Mouse (Mus musculus) limb, embryonic 13.5 days (tissue): Measurements from ENCODE around the gene Slu7. TPM values are rescaled to one million over a fixed set of nuclear protein-coding genes. Genes with fewer than 3 reads are reported as not detected.

Source experiments
- ATAC-seq: fragments of 200-750 bp; cut with Nextera tagmentation; 2 replicates; pipeline ENCODE4 v1.8.0; 2017; ENCODE audit warnings: low read depth, moderate number of reproducible peaks, moderate TSS enrichment; ENCODE audit not compliant: low FRiP score
- H3K27ac ChIP-seq: fragments of 300-500 bp; sonication (generic); 2 replicates; pipeline ENCODE4 v1.5.1; 2015; ENCODE audit warnings: inconsistent platforms, mild to moderate bottlenecking, moderate library complexity
- H3K27me3 ChIP-seq: fragments of 300-500 bp; sonication (generic); 2 replicates; pipeline ENCODE4 v1.6.1; 2015; ENCODE audit warnings: mild to moderate bottlenecking, inconsistent platforms
- H3K36me3 ChIP-seq: fragments of 300-500 bp; sonication (generic); 2 replicates; pipeline ENCODE4 v1.6.1; 2015; ENCODE audit warnings: inconsistent platforms, mild to moderate bottlenecking, moderate library complexity
- H3K4me1 ChIP-seq: fragments of 300-500 bp; sonication (generic); 2 replicates; pipeline ENCODE4 v1.6.1; 2015; ENCODE audit warnings: inconsistent platforms
- H3K4me2 ChIP-seq: fragments of 300-500 bp; sonication (generic); replicated peaks from 2 replicates; pipeline ENCODE4 v1.6.1; 2015; ENCODE audit warnings: inconsistent platforms, mild to moderate bottlenecking, moderate library complexity
- H3K4me3 ChIP-seq: fragments of 300-500 bp; sonication (generic); 2 replicates; pipeline ENCODE4 v1.5.1; 2015; ENCODE audit warnings: moderate library complexity, mild to moderate bottlenecking, inconsistent platforms
- H3K9ac ChIP-seq: fragments of 300-500 bp; sonication (generic); 2 replicates; pipeline ENCODE4 v1.6.1; 2015; ENCODE audit warnings: mild to moderate bottlenecking, inconsistent platforms
- H3K9me3 ChIP-seq: fragments of 300-500 bp; sonication (generic); 2 replicates; pipeline ENCODE4 v1.6.1; 2016; ENCODE audit warnings: inconsistent platforms
- WGBS: fragments of 180-500 bp; shearing (Covaris S2); methylation state at CpG from one replicate; pipeline ENCODE4 v1.1.7; 2015; 5-methylcytosine and 5-hydroxymethylcytosine counted together
- polyA plus RNA-seq: library from polyadenylated mRNA; unstranded; fragments of >200 nt; fragmentation: Nextera tagmentation; extraction: Ambion mirVana; gene quantifications from 2 replicates; pipeline ENCODE4 v1.2.1, GENCODE M21; 2015

Slu7 gene
- 62.9 and 66.3 TPM in 2 replicates for polyA plus RNA-seq

GRCm38 (mm10) chr11:43433254-43434023, at the start of gene Slu7:
TSS of gene Slu7 (plus strand) at chr11:43433744.
- peak within 1 kb of the TSS; percentile 79 for H3K4me2 ChIP-seq
- peak within 1 kb of the TSS; percentile 85 for H3K9ac ChIP-seq
- H3K4me1 ChIP-seq = peaks cover 8% of the 10 kb centered on the region
- peaks cover 14% of the 10 kb centered on the region for H3K36me3 ChIP-seq
- peak within 1 kb of the TSS; percentile 87 for H3K4me3 ChIP-seq
- no peaks in the 10 kb centered on the region for H3K9me3 ChIP-seq
- H3K27ac ChIP-seq = no peak within 1 kb of the TSS
- peak; percentile 88 for ATAC-seq
- H3K27me3 ChIP-seq = no peaks in the 10 kb centered on the region
- 9% methylated on average over 38 of the region's 38 CpGs for WGBS

- ATAC-seq = no peak
- Histone ChIP-seq H3K36me3 (no peaks in the 10 kb centered on the region), H3K27me3 (peaks cover 16% of the 10 kb centered on the region), H3K4me2 (peak overlapping the region; percentile 68), H3K27ac (0 out of 2 replicates have a peak overlapping the region, but pooled peaks have one; percentile 15), H3K4me3 (peak overlapping the region; percentile 39), H3K9ac (peak overlapping the region; percentile 60), H3K4me1 (peaks cover 14% of the 10 kb centered on the region; the same call in 1 of the 2 replicates), H3K9me3 (no peaks in the 10 kb centered on the region)
- WGBS = 3% methylated on average over 18 of the region's 18 CpGs
These were observed 48.4 kb upstream of the Slu7 start for GRCm38 (mm10) chr11:43385055-43385649.

- peak overlapping the region; percentile 68 for H3K4me2 ChIP-seq
- peaks cover 14% of the 10 kb centered on the region; the same call in 1 of the 2 replicates for H3K4me1 ChIP-seq
- H3K4me3 ChIP-seq = peak overlapping the region; percentile 39
- ATAC-seq = no peak
- H3K9me3 ChIP-seq = no peaks in the 10 kb centered on the region
- no peaks in the 10 kb centered on the region for H3K36me3 ChIP-seq
- H3K9ac ChIP-seq = peak overlapping the region; percentile 60; the same call in 1 of the 2 replicates
- H3K27ac ChIP-seq = no peak overlapping the region
- 4% methylated on average over 8 of the region's 8 CpGs for WGBS
- H3K27me3 ChIP-seq = peaks cover 16% of the 10 kb centered on the region
These were observed 47.8 kb upstream of the Slu7 start for GRCm38 (mm10) chr11:43385716-43386115.

- no peak overlapping the region for H3K4me3 ChIP-seq
- H3K4me1 ChIP-seq = peaks cover 14% of the 10 kb centered on the region; the same call in 1 of the 2 replicates
- WGBS = 84% methylated on average over 14 of the region's 14 CpGs
- no peaks in the 10 kb centered on the region for H3K36me3 ChIP-seq
- H3K27ac ChIP-seq = no peak overlapping the region
- H3K27me3 ChIP-seq = peaks cover 16% of the 10 kb centered on the region
- no peak for ATAC-seq
- no peak overlapping the region for H3K9ac ChIP-seq
- H3K4me2 ChIP-seq = no peak overlapping the region
- no peaks in the 10 kb centered on the region for H3K9me3 ChIP-seq
These were observed 46.3 kb upstream of the Slu7 start for GRCm38 (mm10) chr11:43387004-43387880.

- H3K27ac ChIP-seq = no peak overlapping the region
- H3K9ac ChIP-seq = no peak overlapping the region
- no peak for ATAC-seq
- peaks cover 14% of the 10 kb centered on the region; the same call in 1 of the 2 replicates for H3K4me1 ChIP-seq
- no peak overlapping the region for H3K4me2 ChIP-seq
- no peaks in the 10 kb centered on the region for H3K36me3 ChIP-seq
- no peaks in the 10 kb centered on the region for H3K9me3 ChIP-seq
- H3K4me3 ChIP-seq = no peak overlapping the region
- H3K27me3 ChIP-seq = peaks cover 16% of the 10 kb centered on the region
- WGBS = 82% methylated on average over 21 of the region's 21 CpGs
These were observed 45.1 kb upstream of the Slu7 start for GRCm38 (mm10) chr11:43388122-43389097.

DNA sequence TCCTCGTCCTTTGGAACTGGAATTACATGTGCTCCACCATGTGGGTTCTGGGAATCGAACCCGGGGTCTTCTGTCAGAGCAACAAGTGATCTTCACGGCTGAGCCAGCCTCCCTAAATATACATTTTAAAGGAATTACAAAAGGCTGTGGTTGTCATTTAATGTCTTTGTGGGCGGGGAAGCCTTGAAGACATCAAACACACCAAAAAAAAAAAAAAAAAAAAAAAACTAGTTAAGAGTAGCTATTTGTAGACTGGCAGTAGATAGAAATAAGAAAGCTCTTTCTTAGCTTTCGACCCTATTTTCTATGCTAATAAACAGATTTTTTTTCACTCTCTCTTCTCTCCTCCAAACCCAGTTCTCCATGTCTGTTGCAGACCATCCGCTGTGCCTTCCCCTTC, 44.4 kb upstream of the Slu7 start:
- H3K27me3 ChIP-seq = peaks cover 16% of the 10 kb centered on the region
- ATAC-seq = no peak
- no peak overlapping the region for H3K4me2 ChIP-seq
- whole genome bisulfite sequencing = 87% methylated on average over 7 of the region's 7 CpGs
- no peak overlapping the region for H3K27ac ChIP-seq
- H3K4me1 ChIP-seq = peaks cover 14% of the 10 kb centered on the region; the same call in 1 of the 2 replicates
- no peaks in the 10 kb centered on the region for H3K36me3 ChIP-seq
- no peaks in the 10 kb centered on the region for H3K9me3 ChIP-seq
- no peak overlapping the region for H3K4me3 ChIP-seq
- H3K9ac ChIP-seq = no peak overlapping the region

- Histone ChIP-seq H3K27ac (no peak overlapping the region), H3K9ac (no peak overlapping the region), H3K36me3 (no peaks in the 10 kb centered on the region), H3K9me3 (no peaks in the 10 kb centered on the region), H3K4me2 (no peak overlapping the region), H3K4me1 (no peaks in the 10 kb centered on the region), H3K27me3 (no peaks in the 10 kb centered on the region), H3K4me3 (no peak overlapping the region)
- no peak for ATAC-seq
- WGBS = 46% methylated on average over 2 of the region's 2 CpGs
These were observed 40.8 kb upstream of the Slu7 start for GRCm38 (mm10) chr11:43392757-43393156.

DNA sequence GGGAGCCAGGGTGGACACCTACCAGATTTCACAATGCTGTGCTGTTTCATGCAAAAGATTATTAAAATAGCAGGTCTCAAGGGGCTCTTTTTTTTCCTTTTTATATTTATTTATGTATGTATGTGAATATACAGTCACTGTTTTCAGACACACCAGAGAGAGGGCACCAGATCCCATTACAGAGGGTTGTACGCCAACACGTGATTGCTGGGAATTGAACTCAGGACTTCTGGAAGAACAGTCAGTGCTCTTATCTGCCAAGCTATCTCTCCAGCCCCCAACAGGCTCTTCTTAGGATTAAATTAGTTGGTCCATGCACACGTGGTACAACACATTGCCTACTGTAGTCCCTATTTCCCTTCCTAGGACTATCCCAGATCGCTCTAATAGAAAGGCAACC, 40.2 kb upstream of the Slu7 start:
- ATAC-seq = no peak
- no peaks in the 10 kb centered on the region for H3K27me3 ChIP-seq
- H3K9me3 ChIP-seq = no peaks in the 10 kb centered on the region
- no peak overlapping the region for H3K9ac ChIP-seq
- 87% methylated on average over 4 of the region's 4 CpGs for WGBS
- H3K27ac ChIP-seq = no peak overlapping the region
- H3K4me2 ChIP-seq = no peak overlapping the region
- no peaks in the 10 kb centered on the region for H3K36me3 ChIP-seq
- H3K4me1 ChIP-seq = no peaks in the 10 kb centered on the region
- no peak overlapping the region for H3K4me3 ChIP-seq

DNA sequence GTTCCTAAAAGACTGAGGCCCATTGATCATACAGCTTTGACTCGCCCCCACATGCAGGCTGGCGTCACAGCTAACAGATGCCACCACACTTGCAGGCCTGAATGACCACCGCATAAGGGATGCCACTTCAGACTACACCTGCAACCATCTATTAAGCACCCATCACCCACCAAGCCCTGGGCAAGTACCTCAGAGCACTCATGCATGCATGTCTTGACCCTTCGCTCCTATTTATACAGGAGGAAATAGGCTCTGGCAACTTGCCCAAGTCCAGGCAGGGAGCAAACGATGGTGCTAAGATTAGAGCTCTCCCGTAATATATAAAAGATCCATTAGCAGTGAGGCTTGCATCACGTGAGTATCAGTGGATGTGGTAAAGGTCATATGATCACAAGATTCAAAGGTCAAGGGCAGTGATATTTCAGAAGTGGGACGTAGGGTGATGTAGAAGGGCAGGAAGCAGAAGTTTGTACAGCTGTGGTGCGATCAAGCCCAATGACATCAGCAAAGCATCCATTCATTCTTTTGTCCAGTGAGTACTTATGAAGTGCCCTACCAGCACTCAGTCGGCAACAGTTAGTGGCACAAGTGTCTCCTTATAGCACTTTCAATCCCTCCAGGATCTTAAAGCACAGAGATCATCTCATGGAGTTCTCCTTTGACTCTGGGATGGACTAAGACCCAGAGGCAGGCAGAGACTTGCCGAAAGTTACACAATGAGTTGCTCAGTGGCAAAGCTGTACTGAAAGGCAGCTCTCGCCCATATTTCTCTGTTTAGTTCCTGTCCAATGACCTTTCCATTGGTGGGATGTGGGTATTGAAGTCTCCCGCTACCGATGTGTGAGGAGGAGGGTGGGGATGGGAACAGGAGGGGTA, 38.2 kb upstream of the Slu7 start:
- Histone ChIP-seq H3K9me3 (no peaks in the 10 kb centered on the region), H3K4me2 (no peak overlapping the region), H3K9ac (no peak overlapping the region), H3K4me3 (no peak overlapping the region), H3K4me1 (no peaks in the 10 kb centered on the region), H3K27ac (no peak overlapping the region), H3K27me3 (no peaks in the 10 kb centered on the region), H3K36me3 (no peaks in the 10 kb centered on the region)
- ATAC-seq = no peak
- WGBS = 76% methylated on average over 14 of the region's 14 CpGs

DNA sequence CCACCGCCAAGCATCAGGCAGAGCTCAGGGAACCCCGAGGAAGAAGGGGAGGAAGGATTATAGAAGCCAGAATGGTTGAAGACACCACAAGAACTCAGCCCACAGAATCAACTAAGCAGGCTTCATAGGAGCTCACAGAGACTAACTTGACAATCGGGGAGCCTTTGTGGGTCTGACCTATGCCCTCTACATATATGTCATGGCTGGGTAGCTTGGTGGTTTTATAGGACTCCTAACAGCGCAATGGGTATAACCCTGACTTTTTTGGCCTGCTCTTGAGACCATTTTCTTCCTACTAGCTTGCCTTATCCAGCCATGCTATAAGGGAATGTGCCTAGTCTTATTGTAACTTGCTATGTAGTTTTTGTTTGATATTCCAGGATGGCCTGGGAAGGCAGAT, 37.3 kb upstream of the Slu7 start:
- H3K4me2 ChIP-seq = no peak overlapping the region

More for the DNA sequence above, 37.3 kb upstream of the Slu7 start:
- no peaks in the 10 kb centered on the region for H3K4me1 ChIP-seq
- no peak overlapping the region for H3K27ac ChIP-seq
- H3K4me3 ChIP-seq = no peak overlapping the region
- no peaks in the 10 kb centered on the region for H3K27me3 ChIP-seq
- no peak for ATAC-seq
- H3K9ac ChIP-seq = no peak overlapping the region
- WGBS = 89% methylated on average over 4 of the region's 4 CpGs
- H3K36me3 ChIP-seq = no peaks in the 10 kb centered on the region
- no peaks in the 10 kb centered on the region for H3K9me3 ChIP-seq
